Mouse (Mus musculus) kidney, postnatal 36 days (tissue): ENCODE measurements around the gene Rnf187.

Experiments used
- DNase-seq, 2 experiments: peaks; one replicate each; pipeline ENCODE4 v3.0.0; 2021 to 2022; ENCODE audit warnings: mixed read lengths in 2 of 2

The Rnf187 gene

GRCm38 (mm10) chr11:58894456-58894855 is 44.3 kb downstream of the Rnf187 start:
- no peak for DNase-seq

- no peak for DNase-seq
Observed at GRCm38 (mm10) chr11:58890511-58890910, 48.2 kb downstream of the Rnf187 start.

- DNase-seq = no peak
Observed at GRCm38 (mm10) chr11:58883756-58884155, 55.0 kb downstream of the Rnf187 start.
